Mouse (Mus musculus): Measurements from ENCODE around the gene Fam228a. TPM values are rescaled to one million over a fixed set of nuclear protein-coding genes. Genes with fewer than 3 reads are reported as not detected.

Gene Fam228a
- 0.34 TPM for polyA plus RNA-seq (2017; shearing (Covaris generic))

DNA sequence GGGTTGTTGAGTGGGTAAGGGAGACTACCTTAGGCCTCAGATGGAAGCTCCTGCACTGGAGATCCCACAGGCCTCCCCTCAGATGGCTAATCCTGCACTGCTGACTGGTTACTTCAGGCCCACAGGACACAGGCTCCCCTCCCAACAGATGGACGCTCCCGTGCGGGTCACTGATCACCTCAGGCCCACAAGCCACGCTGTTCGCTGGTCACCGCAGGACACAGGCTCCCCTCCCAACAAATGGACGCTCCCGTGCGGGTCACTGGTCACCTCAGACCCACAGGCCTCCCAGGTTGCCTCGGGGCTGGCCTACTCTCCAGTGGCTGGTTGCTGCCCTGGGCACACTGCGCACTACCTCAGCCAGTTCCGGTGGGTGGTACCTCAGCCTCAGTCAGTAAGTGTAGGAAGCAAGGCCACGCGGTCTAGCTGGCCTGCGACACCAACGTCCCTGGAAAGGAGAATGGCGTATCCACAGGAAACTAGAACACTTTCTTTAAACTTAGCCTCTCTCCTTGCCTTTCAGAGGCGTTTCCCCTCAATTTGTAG lies at the start of gene Fam228a:
Gene Fam228a (minus strand): TSS at position 400 of the 546 bp plus-strand sequence.

GRCm38 (mm10) chr12:4768492-4769332 lies 30.5 kb upstream of the Fam228a start, which contains the start of the genes Pfn4 and Fam228b:
TSS of gene Pfn4 (plus strand) at chr12:4769022.
TSS of gene Fam228b (minus strand) at chr12:4769267.

Other genes starting within 250 kb of the Fam228a start
- gene Itsn2, start 145.8 kb downstream of the Fam228a start, polyA plus RNA-seq (2017; shearing (Covaris generic)) = 166 TPM
- gene Gm3625, start 145.5 kb downstream of the Fam228a start, polyA plus RNA-seq (2017; shearing (Covaris generic)) = not detected
- not detected for gene Pfn4, start 30.6 kb upstream of the Fam228a start, polyA plus RNA-seq (2017; shearing (Covaris generic))
- not detected for gene Fam228b, start 30.8 kb upstream of the Fam228a start, polyA plus RNA-seq (2017; shearing (Covaris generic))
- gene Sf3b6, start 79.1 kb upstream of the Fam228a start, polyA plus RNA-seq (2017; shearing (Covaris generic)) = 358 TPM
- gene Fkbp1b, start 103.2 kb upstream of the Fam228a start, polyA plus RNA-seq (2017; shearing (Covaris generic)) = not detected
- gene Wdcp, start 104.9 kb upstream of the Fam228a start, polyA plus RNA-seq (2017; shearing (Covaris generic)) = 4.6 TPM
- 0.37 TPM for gene Mfsd2b, start 135.9 kb upstream of the Fam228a start, polyA plus RNA-seq (2017; shearing (Covaris generic))
- 81.3 TPM for gene Ubxn2a, start 169.3 kb upstream of the Fam228a start, polyA plus RNA-seq (2017; shearing (Covaris generic))
- 43.1 TPM for gene Atad2b, start 178.9 kb upstream of the Fam228a start, polyA plus RNA-seq (2017; shearing (Covaris generic))

Data from effector memory CD4-positive, alpha-beta T cell, adult 7 months (primary cell).